Mouse (Mus musculus) heart, embryonic 14.5 days (tissue): ENCODE results near the gene Prkaca. TPM values are rescaled to one million over a fixed set of nuclear protein-coding genes. Genes with fewer than 3 reads are reported as not detected.

Experiments used
- ATAC-seq: fragments of 200-750 bp; cut with Nextera tagmentation; 2 replicates; pipeline ENCODE4 v1.8.0; 2017; ENCODE audit warnings: low read depth, moderate TSS enrichment; ENCODE audit not compliant: insufficient number of reproducible peaks, insufficient read depth, low FRiP score
- H3K27ac ChIP-seq, 2 experiments: fragments of 200-500 bp in 1 of 2; fragments of 300-500 bp in 1 of 2; sonication (generic) in 1 of 2; replicated peaks in 1 of 2; 2 replicates each; pipeline ENCODE4 v1.5.1; 2012 to 2014; ENCODE audit warnings: low read depth in 2 of 2, low read length in 2 of 2, control low read depth in 1 of 2, mild to moderate bottlenecking in 1 of 2, mixed read lengths in 1 of 2; ENCODE audit not compliant: control insufficient read depth in 1 of 2, insufficient read depth in 1 of 2
- H3K27me3 ChIP-seq: fragments of 300-500 bp; sonication (generic); 2 replicates; pipeline ENCODE4 v1.6.1; 2014; ENCODE audit warnings: mild to moderate bottlenecking, low read length, control low read depth; ENCODE audit not compliant: control insufficient read depth, insufficient read depth
- H3K36me3 ChIP-seq: fragments of 300-500 bp; sonication (generic); 2 replicates; pipeline ENCODE4 v1.6.1; 2014; ENCODE audit warnings: mild to moderate bottlenecking, control low read depth, low read length, mixed read lengths; ENCODE audit not compliant: control insufficient read depth, insufficient read depth
- H3K4me1 ChIP-seq, 2 experiments: fragments of 200-500 bp in 1 of 2; fragments of 300-500 bp in 1 of 2; sonication (generic) in 1 of 2; 2 replicates each; pipeline ENCODE4 v1.6.1; 2012 to 2014; ENCODE audit warnings: low read length in 2 of 2, control low read depth in 1 of 2, mixed read lengths in 1 of 2; ENCODE audit not compliant: control insufficient read depth in 2 of 2, insufficient read depth in 2 of 2
- H3K4me2 ChIP-seq: fragments of 300-500 bp; sonication (generic); 2 replicates; pipeline ENCODE4 v1.6.1; 2014; ENCODE audit warnings: mild to moderate bottlenecking, low read length
- H3K4me3 ChIP-seq, 2 experiments: fragments of 200-500 bp in 1 of 2; fragments of 300-500 bp in 1 of 2; sonication (generic) in 1 of 2; 2 replicates each; pipeline ENCODE4 v1.5.1; 2012 to 2014; ENCODE audit warnings: low read length in 2 of 2, mild to moderate bottlenecking in 2 of 2, control low read depth in 1 of 2, low read depth in 1 of 2, moderate library complexity in 1 of 2; ENCODE audit not compliant: control insufficient read depth in 1 of 2, insufficient read depth in 1 of 2
- H3K9ac ChIP-seq: fragments of 300-500 bp; sonication (generic); 2 replicates; pipeline ENCODE4 v1.6.1; 2014; ENCODE audit warnings: mild to moderate bottlenecking, low read length
- H3K9me3 ChIP-seq: fragments of 300-500 bp; sonication (generic); 2 replicates; pipeline ENCODE4 v1.6.1; 2016; ENCODE audit warnings: low read length, control low read depth; ENCODE audit not compliant: control insufficient read depth
- WGBS: fragments of 180-500 bp; shearing (Covaris S2); extraction: QIAGEN DNeasy Blood & Tissue Kit; methylation state at CpG from one replicate; pipeline ENCODE4 v1.1.7; 2014; 5-methylcytosine and 5-hydroxymethylcytosine counted together
- polyA plus RNA-seq: library from polyadenylated mRNA; unstranded; fragments of >200 nt; fragmentation: Nextera tagmentation; extraction: Ambion mirVana; gene quantifications from 2 replicates; pipeline ENCODE4 v1.2.1, GENCODE M21; 2014

Gene Prkaca
- polyA plus RNA-seq, 1 experiment from 2014 or later: 211 TPM

DNA sequence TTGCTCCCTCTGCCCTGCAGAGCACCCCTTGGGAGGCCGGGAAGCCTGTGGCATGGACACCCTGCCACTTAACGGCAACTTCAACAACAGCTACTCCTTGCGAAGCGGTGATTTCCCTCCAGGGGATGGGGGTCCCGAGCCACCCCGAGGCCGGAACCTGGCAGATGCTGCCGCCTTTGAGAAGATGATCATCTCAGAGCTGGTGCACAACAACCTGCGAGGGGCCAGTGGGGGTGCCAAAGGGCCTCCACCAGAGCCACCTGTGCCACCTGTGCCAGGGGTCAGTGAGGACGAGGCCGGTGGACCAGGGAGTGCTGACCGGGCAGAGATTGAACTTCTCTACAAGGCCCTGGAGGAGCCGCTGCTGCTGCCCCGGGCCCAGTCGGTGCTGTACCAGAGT is 34.5 kb upstream of the Prkaca start:
- Histone ChIP-seq H3K27me3 (no peaks in the 10 kb centered on the region), H3K9ac (no peak overlapping the region), H3K27ac (no peak overlapping the region), H3K4me1 (no peaks in the 10 kb centered on the region), H3K36me3 (peaks cover 59% of the 10 kb centered on the region), H3K4me2 (no peak overlapping the region), H3K9me3 (no peaks in the 10 kb centered on the region), H3K4me3 (no peak overlapping the region)
- 93% methylated on average over 15 of the region's 15 CpGs for WGBS
- ATAC-seq: no peak

DNA sequence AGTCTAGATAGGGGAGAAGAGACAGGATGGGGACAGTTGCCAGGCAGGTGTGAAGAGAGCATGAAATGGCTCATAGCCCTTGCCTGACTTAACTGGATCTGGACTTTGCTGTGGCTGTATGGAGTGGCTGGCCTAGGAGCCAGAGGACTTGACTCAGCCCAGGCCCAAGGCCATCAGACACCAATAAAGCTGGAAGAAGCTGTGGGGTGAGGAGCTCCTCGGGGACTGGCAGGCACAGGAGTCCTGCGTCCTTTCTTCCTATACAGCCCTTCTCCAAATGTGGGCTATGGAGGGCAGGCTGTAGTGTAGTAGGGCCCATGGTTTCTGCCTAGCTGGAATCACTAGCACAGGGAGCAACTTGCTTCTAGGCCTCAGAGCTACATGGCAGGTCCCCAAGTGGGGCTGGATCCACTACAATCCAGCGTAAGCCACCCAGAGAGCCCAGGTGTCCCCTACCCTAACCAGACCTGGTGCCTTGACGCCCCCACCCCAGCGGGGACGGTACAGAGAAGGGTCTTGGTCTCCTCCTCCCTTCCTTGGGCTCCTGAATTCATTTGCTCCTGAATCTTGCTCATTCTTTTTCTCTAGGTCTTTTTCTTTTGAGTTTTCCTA is 31.6 kb upstream of the Prkaca start:
- Histone ChIP-seq H3K4me2 (no peak overlapping the region), H3K4me1 (no peaks in the 10 kb centered on the region), H3K27me3 (no peaks in the 10 kb centered on the region), H3K9ac (no peak overlapping the region), H3K27ac (no peak overlapping the region), H3K4me3 (no peak overlapping the region), H3K36me3 (peaks cover 31% of the 10 kb centered on the region), H3K9me3 (no peaks in the 10 kb centered on the region)
- ATAC-seq: no peak
- WGBS: 78% methylated on average over 6 of the region's 6 CpGs

DNA sequence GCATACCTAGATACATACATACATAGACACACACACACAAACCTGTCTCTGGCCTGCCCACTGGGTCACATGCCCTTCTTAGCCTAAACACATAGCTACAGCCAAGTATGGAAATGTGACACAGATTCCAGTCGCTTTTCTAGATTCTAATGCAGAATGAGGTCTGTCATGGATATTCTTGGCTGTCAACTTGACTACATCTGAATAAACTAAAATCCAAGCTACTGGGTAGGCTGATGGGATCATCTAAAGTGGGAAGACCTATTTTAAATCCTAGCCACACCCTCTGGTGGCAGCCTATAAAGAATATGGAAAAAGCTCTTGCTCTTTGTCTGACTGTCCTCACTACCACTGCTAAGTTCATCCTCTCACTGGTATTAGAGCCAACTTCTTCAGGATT is 30.3 kb upstream of the Prkaca start:
- Histone ChIP-seq H3K36me3 (peaks cover 18% of the 10 kb centered on the region), H3K9ac (no peak overlapping the region), H3K4me3 (no peak overlapping the region), H3K27me3 (no peaks in the 10 kb centered on the region), H3K27ac (no peak overlapping the region), H3K9me3 (no peaks in the 10 kb centered on the region), H3K4me2 (no peak overlapping the region), H3K4me1 (no peaks in the 10 kb centered on the region)
- 85% methylated on average over 1 of the region's 1 CpGs for WGBS
- no peak for ATAC-seq

DNA sequence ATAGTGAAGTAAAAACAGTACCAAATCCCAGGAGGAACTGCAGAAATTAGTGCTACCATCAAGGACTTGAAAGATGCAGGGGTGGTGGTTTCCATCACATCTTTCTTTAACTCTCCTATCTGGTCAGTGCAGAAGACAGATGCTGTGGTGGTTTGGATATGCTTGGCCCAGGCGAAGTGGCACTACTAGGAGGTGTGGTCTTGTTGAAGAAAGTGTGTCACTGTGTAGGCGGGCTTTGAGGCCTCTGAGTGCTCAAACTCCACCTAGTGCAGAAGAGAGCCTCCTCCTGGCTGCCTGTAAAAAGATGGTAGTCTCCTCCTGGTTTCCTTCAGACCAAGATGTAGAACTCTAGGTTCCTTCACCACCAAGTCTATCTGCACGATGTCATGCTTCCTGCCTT is 27.3 kb upstream of the Prkaca start:
- no peaks in the 10 kb centered on the region for H3K4me1 ChIP-seq
- H3K36me3 ChIP-seq: no peaks in the 10 kb centered on the region
- 64% methylated on average over 3 of the region's 3 CpGs for WGBS
- H3K4me3 ChIP-seq: no peak overlapping the region
- no peaks in the 10 kb centered on the region for H3K27me3 ChIP-seq
- no peak overlapping the region for H3K4me2 ChIP-seq
- ATAC-seq: no peak
- no peaks in the 10 kb centered on the region for H3K9me3 ChIP-seq
- H3K27ac ChIP-seq: no peak overlapping the region
- no peak overlapping the region for H3K9ac ChIP-seq

DNA sequence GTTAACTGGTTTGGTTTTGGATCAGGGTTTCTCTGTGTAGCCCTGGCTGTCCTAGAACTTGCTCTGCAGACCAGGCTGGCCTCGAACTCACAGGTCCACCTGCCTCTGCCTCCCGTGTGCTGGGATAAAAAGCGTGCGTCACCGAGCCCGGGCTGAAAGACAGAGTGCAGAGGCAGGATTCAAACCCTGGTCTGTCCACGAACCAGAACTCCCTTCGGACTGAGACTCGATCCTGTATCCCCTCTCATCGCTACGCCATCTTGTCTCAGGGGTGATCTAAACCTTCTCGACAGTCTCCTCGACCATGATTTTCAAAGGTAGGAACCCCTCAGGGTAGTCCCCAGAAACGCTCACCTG is 18.1 kb upstream of the Prkaca start:
- Histone ChIP-seq H3K36me3 (no peaks in the 10 kb centered on the region), H3K4me1 (peaks cover 9 to 15% of the 10 kb centered on the region in 2 experiments), H3K27me3 (no peaks in the 10 kb centered on the region), H3K9ac (peak overlapping the region; percentile 65), H3K4me3 (peak overlapping the region; percentile 46 to 66), H3K27ac (no peak overlapping the region), H3K9me3 (no peaks in the 10 kb centered on the region), H3K4me2 (peak overlapping the region; percentile 65)
- ATAC-seq: no peak
- WGBS: 1% methylated on average over 14 of the region's 14 CpGs

DNA sequence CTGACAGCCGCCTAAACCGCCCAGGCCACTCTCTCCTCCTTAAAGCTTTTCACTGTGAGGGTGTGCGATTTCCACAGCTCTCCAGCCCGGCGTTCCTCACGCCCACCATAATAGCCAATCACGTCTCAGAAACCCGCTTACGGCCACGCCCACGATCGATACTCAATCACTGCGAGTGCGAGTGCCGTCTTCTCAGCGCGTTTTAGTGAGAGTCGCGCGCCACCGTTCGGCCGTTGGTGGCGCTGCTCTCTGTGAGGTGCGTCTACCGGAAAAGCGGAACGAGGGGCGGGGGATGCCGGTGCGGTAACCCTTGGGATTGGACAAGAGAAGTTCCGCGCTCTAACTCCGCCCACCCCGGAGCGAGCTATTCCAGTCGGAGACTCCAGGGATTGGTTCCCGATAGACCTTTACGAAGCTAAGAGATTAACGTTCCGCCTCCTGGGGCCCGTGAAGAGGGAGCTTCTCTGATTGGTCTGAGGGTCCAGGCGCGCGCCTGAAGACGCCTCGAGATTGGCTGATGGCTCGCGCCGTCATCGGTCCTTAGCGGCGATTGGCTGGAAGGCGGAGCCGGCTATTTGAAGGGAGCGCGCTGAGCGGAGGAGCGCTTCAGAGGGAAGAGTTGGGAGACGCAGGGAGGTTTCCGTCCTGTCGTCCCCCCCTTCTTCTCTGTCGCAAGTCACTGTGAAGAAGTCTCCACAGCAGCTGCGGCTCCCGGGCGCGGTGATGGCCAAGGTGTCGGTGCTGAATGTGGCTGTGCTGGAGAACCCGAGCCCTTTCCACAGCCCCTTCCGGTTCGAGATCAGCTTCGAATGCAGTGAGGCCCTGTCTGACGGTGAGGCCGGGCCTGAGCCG is 17.5 kb upstream of the Prkaca start, which contains the start of the genes Gm10644 and Asf1b:
Gm10644 (minus strand) TSS at position 100 of the 852 bp plus-strand sequence.
Asf1b (plus strand) TSS at position 402 of the 852 bp plus-strand sequence.
- WGBS: under 1% methylated on average over 70 of the region's 75 CpGs
- peak within 1 kb of the TSS; percentile 66 to 80 for H3K4me3 ChIP-seq
- H3K4me1 ChIP-seq: peaks cover 9 to 15% of the 10 kb centered on the region in 2 experiments
- H3K4me2 ChIP-seq: peak within 1 kb of the TSS; percentile 90
- peak within 1 kb of the TSS; percentile 77 for H3K9ac ChIP-seq
- peak; percentile 99 for ATAC-seq
- no peaks in the 10 kb centered on the region for H3K27me3 ChIP-seq
- H3K9me3 ChIP-seq: no peaks in the 10 kb centered on the region
- H3K36me3 ChIP-seq: no peaks in the 10 kb centered on the region
- H3K27ac ChIP-seq: no peak within 1 kb of the TSS

DNA sequence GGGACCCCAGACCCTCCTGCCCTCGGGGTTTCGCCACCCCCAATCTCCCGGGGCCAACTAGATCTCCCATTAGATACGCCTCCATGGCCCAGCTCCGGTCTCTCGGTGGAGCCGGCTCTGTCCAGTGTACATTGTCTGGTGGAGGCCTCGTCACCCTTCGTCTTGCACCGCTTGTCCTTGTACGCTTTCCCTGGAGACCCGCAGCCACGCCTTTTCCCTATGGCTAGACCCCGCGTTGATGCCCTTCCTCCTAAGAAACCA is 16.9 kb upstream of the Prkaca start:
- H3K9me3 ChIP-seq: no peaks in the 10 kb centered on the region
- H3K4me2 ChIP-seq: peak overlapping the region; percentile 90
- no peak for ATAC-seq
- peak overlapping the region; percentile 77 for H3K9ac ChIP-seq
- 1% methylated on average over 15 of the region's 15 CpGs for WGBS
- H3K36me3 ChIP-seq: no peaks in the 10 kb centered on the region
- peak overlapping the region; percentile 66 to 80 for H3K4me3 ChIP-seq
- H3K27ac ChIP-seq: no peak overlapping the region
- peaks cover 9 to 15% of the 10 kb centered on the region in 2 experiments for H3K4me1 ChIP-seq
- H3K27me3 ChIP-seq: no peaks in the 10 kb centered on the region
